Comparison of ENCODE assay signal across 15 mouse cellular contexts in the genomic region with DNA sequence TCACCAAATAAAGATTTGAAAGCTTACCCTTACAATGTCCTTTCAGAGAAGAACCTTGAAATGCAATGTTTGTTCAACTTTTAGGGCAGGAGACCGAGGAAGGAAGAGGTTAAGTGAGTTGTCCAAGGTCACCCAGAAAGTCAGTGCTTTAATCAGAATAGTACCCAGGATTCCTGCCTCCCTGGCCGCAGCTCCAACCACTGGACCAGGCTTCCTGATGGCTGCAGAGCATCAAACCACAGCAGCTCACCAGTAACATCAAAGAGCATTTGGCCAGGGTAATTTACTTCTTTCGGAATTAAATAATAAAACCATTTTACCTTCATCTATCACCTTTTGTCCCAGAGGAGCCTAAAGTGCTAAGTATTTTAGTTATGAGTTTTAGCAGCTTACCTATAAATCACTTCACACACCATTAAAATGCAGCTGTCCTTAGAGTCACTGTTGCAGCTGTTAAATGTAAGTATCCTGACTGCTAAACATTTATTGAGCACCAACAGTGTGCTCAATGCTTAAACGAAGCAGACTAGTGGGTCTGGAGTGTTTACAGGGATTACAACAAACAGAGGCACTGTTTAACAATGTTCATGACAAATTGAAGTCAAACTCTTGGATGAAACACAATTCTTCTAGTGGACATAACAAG.
"Had no signal": no experiment of that assay in that cellular context is flagged by ENCODE, and none has a peak within 500 bp of the region (broad histone marks: within the 10 kb centered on the region; RNA-seq: fewer than 3 reads in every experiment).

No protein-coding gene starts in this region.

- DNase-seq: kidney, adult 2 months; kidney, postnatal 36 days; layer of hippocampus, adult 9-11 months; lung, adult 2 months; lung, postnatal 10 days; lung, postnatal 4 days; midbrain, embryonic 14.5 days; spleen, adult 18-20 months; thymus, adult 18-20 months; thymus, postnatal 14 days had no signal

- H3K27me3 ChIP-seq: intestine, embryonic 15.5 days; neural tube, embryonic 12.5 days had no signal

- H3K27ac ChIP-seq: intestine, embryonic 15.5 days; liver, embryonic 14.5 days; midbrain, embryonic 10.5 days; neural tube, embryonic 12.5 days had no signal

- H3K4me3 ChIP-seq: intestine, embryonic 15.5 days; midbrain, embryonic 10.5 days; myocyte; neural tube, embryonic 12.5 days had no signal

- H3K9me3 ChIP-seq: intestine, embryonic 15.5 days; midbrain, embryonic 10.5 days; neural tube, embryonic 12.5 days had no signal

- H3K4me2 ChIP-seq: intestine, embryonic 15.5 days; neural tube, embryonic 12.5 days had no signal

- ATAC-seq: intestine, embryonic 15.5 days had no signal

- H3K36me3 ChIP-seq: intestine, embryonic 15.5 days; midbrain, embryonic 10.5 days; neural tube, embryonic 12.5 days had no signal

- H3K9ac ChIP-seq: intestine, embryonic 15.5 days; liver, embryonic 14.5 days; neural tube, embryonic 12.5 days had no signal

- H3K4me1 ChIP-seq: intestine, embryonic 15.5 days; midbrain, embryonic 10.5 days; neural tube, embryonic 12.5 days had no signal
